ENCODE assay signal across 11 mouse cellular contexts in the genomic region with DNA sequence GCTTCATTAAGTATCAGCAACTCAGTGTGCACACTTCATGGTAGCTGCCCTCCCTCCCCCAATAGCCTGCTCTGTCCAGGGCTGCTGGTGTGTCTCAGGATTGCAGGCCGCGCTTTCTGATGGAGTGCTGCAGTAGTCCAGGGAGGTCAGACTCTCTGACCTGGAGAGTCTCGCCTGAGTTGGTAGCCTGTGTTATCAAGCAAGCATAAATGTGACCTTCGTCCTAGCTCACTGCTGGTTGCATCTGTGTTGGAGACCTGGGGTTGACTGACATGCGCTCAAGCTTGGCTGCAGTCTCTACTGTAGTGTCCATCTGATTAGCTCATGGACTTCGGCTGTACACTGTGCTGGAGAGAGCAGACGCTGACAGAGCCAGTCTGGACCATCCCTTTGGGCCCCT. TPM values are rescaled to one million over a fixed set of nuclear protein-coding genes. Genes with fewer than 3 reads are reported as not detected.
DNase-seq lines count a peak whose midpoint lies in the region; ATAC-seq and TF ChIP-seq lines count a peak whose summit lies in the region.
"Had no signal": no experiment of that assay in that cellular context is flagged by ENCODE, and none has a peak within 500 bp of the region (broad histone marks: within the 10 kb centered on the region; RNA-seq: fewer than 3 reads in every experiment).

No protein-coding gene starts in this region.

- H3K27ac ChIP-seq in hindbrain, postnatal 0 days, result no peak overlapping the region
- no peak overlapping the region for H3K27ac ChIP-seq in hindbrain, embryonic 11.5 days (ENCODE audit: low read depth, low read length)
- no peak overlapping the region for H3K27ac ChIP-seq in embryonic facial prominence, embryonic 11.5 days (replicated peaks; ENCODE audit: low read depth, low read length)
- peak overlapping the region; percentile 82 for H3K27ac ChIP-seq in kidney, embryonic 15.5 days
- H3K27ac ChIP-seq in liver, postnatal 0 days (ENCODE audit: low read depth), result no peak overlapping the region

- TF ChIP-seq CTCF in hindbrain, postnatal 0 days (IDR thresholded peaks at IDR 0.05; ENCODE audit: low read depth), result 0 out of 2 replicates have a peak, but pooled peaks have one; percentile 6
- TF ChIP-seq CTCF in liver, postnatal 0 days (IDR thresholded peaks at IDR 0.05; ENCODE audit: low read depth), result no peak

- no peak overlapping the region for H3K4me2 ChIP-seq in hindbrain, postnatal 0 days (ENCODE audit: low read depth, low read length)
- H3K4me2 ChIP-seq in hindbrain, embryonic 11.5 days (replicated peaks; ENCODE audit: low read depth, low read length), result no peak overlapping the region
- no peak overlapping the region for H3K4me2 ChIP-seq in embryonic facial prominence, embryonic 11.5 days (ENCODE audit: low read depth, low read length)
- H3K4me2 ChIP-seq in kidney, embryonic 15.5 days, result peak overlapping the region; percentile 12; the same call in 1 of the 2 replicates
- no peak overlapping the region for H3K4me2 ChIP-seq in liver, postnatal 0 days (ENCODE audit: low read depth, low read length)

- H3K4me1 ChIP-seq in hindbrain, postnatal 0 days (ENCODE audit: insufficient read depth, low read length), result peaks cover 4% of the 10 kb centered on the region; the same call in 1 of the 2 replicates
- H3K4me1 ChIP-seq in hindbrain, embryonic 11.5 days (replicated peaks; ENCODE audit: control insufficient read depth, insufficient read depth, low read length), result no peaks in the 10 kb centered on the region; the same call in 1 of the 2 replicates
- H3K4me1 ChIP-seq in embryonic facial prominence, embryonic 11.5 days (ENCODE audit: control insufficient read depth, insufficient read depth, low read length), result no peaks in the 10 kb centered on the region; the same call in 1 of the 2 replicates
- peaks cover 34% of the 10 kb centered on the region for H3K4me1 ChIP-seq in kidney, embryonic 15.5 days
- peaks cover 14% of the 10 kb centered on the region for H3K4me1 ChIP-seq in liver, postnatal 0 days (ENCODE audit: insufficient read depth)

- WGBS in hindbrain, postnatal 0 days, result 76% methylated on average over 7 of the region's 7 CpGs
- 76% methylated on average over 7 of the region's 7 CpGs for WGBS in hindbrain, embryonic 11.5 days
- WGBS in embryonic facial prominence, embryonic 11.5 days, result 56% methylated on average over 7 of the region's 7 CpGs
- 42% methylated on average over 7 of the region's 7 CpGs for whole genome bisulfite sequencing in kidney, embryonic 15.5 days
- 61% methylated on average over 7 of the region's 7 CpGs for WGBS in liver, postnatal 0 days (ENCODE audit: insufficient replicate concordance)

- H3K9ac ChIP-seq in hindbrain, postnatal 0 days (replicated peaks; ENCODE audit: low read length), result no peak overlapping the region
- H3K9ac ChIP-seq in hindbrain, embryonic 11.5 days (ENCODE audit: low read depth, low read length), result no peak overlapping the region
- no peak overlapping the region for H3K9ac ChIP-seq in embryonic facial prominence, embryonic 11.5 days (replicated peaks; ENCODE audit: low read length)
- no peak overlapping the region for H3K9ac ChIP-seq in kidney, embryonic 15.5 days
- H3K9ac ChIP-seq in liver, postnatal 0 days (replicated peaks), result no peak overlapping the region

- no peaks in the 10 kb centered on the region for H3K9me3 ChIP-seq in hindbrain, postnatal 0 days (ENCODE audit: low read length)
- no peaks in the 10 kb centered on the region for H3K9me3 ChIP-seq in hindbrain, embryonic 11.5 days (ENCODE audit: control insufficient read depth, low read length)
- no peaks in the 10 kb centered on the region for H3K9me3 ChIP-seq in embryonic facial prominence, embryonic 11.5 days (replicated peaks; ENCODE audit: control insufficient read depth, low read length)
- no peaks in the 10 kb centered on the region for H3K9me3 ChIP-seq in kidney, embryonic 15.5 days (replicated peaks)
- no peaks in the 10 kb centered on the region for H3K9me3 ChIP-seq in liver, postnatal 0 days (ENCODE audit: low read length)

- peak; percentile 61 for ATAC-seq in hindbrain, postnatal 0 days
- ATAC-seq in hindbrain, embryonic 11.5 days (ENCODE audit: low FRiP score), result no peak
- peak; percentile 65; the same call in 1 of the 2 replicates for ATAC-seq in embryonic facial prominence, embryonic 11.5 days (replicated peaks; ENCODE audit: insufficient number of reproducible peaks, low FRiP score, low TSS enrichment, low read depth)
- ATAC-seq in kidney, embryonic 15.5 days (replicated peaks; ENCODE audit: low FRiP score), result peak; percentile 91
- ATAC-seq in liver, postnatal 0 days, result peak; percentile 79

- DNase-seq in hindbrain, postnatal 0 days (ENCODE audit: low spot score), result peak; percentile 28
- DNase-seq in hindbrain, embryonic 11.5 days (ENCODE audit: low spot score), result no peak
- no peak for DNase-seq in embryonic facial prominence, embryonic 11.5 days (ENCODE audit: low spot score)
- no peak for DNase-seq in liver, postnatal 0 days
- DNase-seq in frontal cortex, postnatal 36 days (ENCODE audit: low spot score in 2 of 2), result no peak
- no peak for DNase-seq in lung, postnatal 14 days
- DNase-seq: cerebellum, postnatal 14 days; gastrocnemius, postnatal 10 days; lung, postnatal 36 days; right cerebral cortex, adult 18-20 months had no signal

- no peaks in the 10 kb centered on the region for H3K27me3 ChIP-seq in hindbrain, postnatal 0 days (ENCODE audit: insufficient read depth, low read length)
- H3K27me3 ChIP-seq in hindbrain, embryonic 11.5 days (ENCODE audit: control insufficient read depth, insufficient read depth, low read length), result no peaks in the 10 kb centered on the region
- H3K27me3 ChIP-seq in embryonic facial prominence, embryonic 11.5 days (ENCODE audit: control insufficient read depth, insufficient read depth, low read length), result no peaks in the 10 kb centered on the region
- H3K27me3 ChIP-seq in kidney, embryonic 15.5 days, result no peaks in the 10 kb centered on the region
- H3K27me3 ChIP-seq in liver, postnatal 0 days (ENCODE audit: insufficient read depth, low read length), result no peaks in the 10 kb centered on the region

- no peak for TF ChIP-seq EP300 in liver, postnatal 0 days (IDR thresholded peaks at IDR 0.05; ENCODE audit: low read depth)

- peaks cover 1% of the 10 kb centered on the region; the same call in 1 of the 2 replicates for H3K36me3 ChIP-seq in hindbrain, postnatal 0 days (ENCODE audit: insufficient read depth, low read length)
- H3K36me3 ChIP-seq in hindbrain, embryonic 11.5 days (ENCODE audit: control insufficient read depth, insufficient read depth, low read length), result no peaks in the 10 kb centered on the region
- H3K36me3 ChIP-seq in embryonic facial prominence, embryonic 11.5 days (replicated peaks; ENCODE audit: control insufficient read depth, insufficient read depth, low read depth, low read length), result no peaks in the 10 kb centered on the region
- H3K36me3 ChIP-seq in kidney, embryonic 15.5 days, result peaks cover 33% of the 10 kb centered on the region
- peaks cover 13% of the 10 kb centered on the region; the same call in 1 of the 2 replicates for H3K36me3 ChIP-seq in liver, postnatal 0 days (replicated peaks; ENCODE audit: insufficient read depth, low read length)

- no peak overlapping the region for H3K4me3 ChIP-seq in hindbrain, postnatal 0 days (ENCODE audit: low read length)
- no peak overlapping the region for H3K4me3 ChIP-seq in hindbrain, embryonic 11.5 days (ENCODE audit: low read depth, low read length)
- H3K4me3 ChIP-seq in embryonic facial prominence, embryonic 11.5 days (ENCODE audit: low read depth, low read length), result no peak overlapping the region
- H3K4me3 ChIP-seq in kidney, embryonic 15.5 days (replicated peaks), result no peak overlapping the region
- H3K4me3 ChIP-seq in liver, postnatal 0 days (ENCODE audit: low read depth, low read length), result no peak overlapping the region

RNA-seq across cellular contexts. Expression of a gene that starts 43.8 kb away (rescaled TPM):
- 185 and 190 TPM in 2 replicates for total RNA-seq in hindbrain, postnatal 0 days (2014; rRNA removed)
- 162 and 167 TPM in 2 replicates for polyA plus RNA-seq in hindbrain, postnatal 0 days (2015; fragmentation: Nextera tagmentation; extraction: Ambion mirVana)
- 70.5 and 76.5 TPM in 2 replicates for polyA plus RNA-seq in hindbrain, embryonic 11.5 days (2014; fragmentation: Nextera tagmentation; extraction: Ambion mirVana)
- polyA plus RNA-seq in embryonic facial prominence, embryonic 11.5 days (2014; fragmentation: Nextera tagmentation; extraction: Ambion mirVana), result 59.5 and 60.3 TPM in 2 replicates
- 42.0 and 43.2 TPM in 2 replicates for polyA plus RNA-seq in kidney, embryonic 15.5 days (2015; fragmentation: Nextera tagmentation; extraction: Ambion mirVana)
- polyA plus RNA-seq in liver, postnatal 0 days (2015; fragmentation: Nextera tagmentation; extraction: Ambion mirVana), result 0.46 and 0.62 TPM in 2 replicates

RNA-seq across cellular contexts. Expression of a gene that starts 49.7 kb away (rescaled TPM):
- 49.3 and 52.9 TPM in 2 replicates for total RNA-seq in hindbrain, postnatal 0 days (2014; rRNA removed)
- 28.2 and 31.9 TPM in 2 replicates for polyA plus RNA-seq in hindbrain, postnatal 0 days (2015; fragmentation: Nextera tagmentation; extraction: Ambion mirVana)
- polyA plus RNA-seq in hindbrain, embryonic 11.5 days (2014; fragmentation: Nextera tagmentation; extraction: Ambion mirVana), result 25.9 and 35.8 TPM in 2 replicates
- polyA plus RNA-seq in embryonic facial prominence, embryonic 11.5 days (2014; fragmentation: Nextera tagmentation; extraction: Ambion mirVana), result 23.1 and 28.6 TPM in 2 replicates
- 37.0 and 37.9 TPM in 2 replicates for polyA plus RNA-seq in kidney, embryonic 15.5 days (2015; fragmentation: Nextera tagmentation; extraction: Ambion mirVana)
- polyA plus RNA-seq in liver, postnatal 0 days (2015; fragmentation: Nextera tagmentation; extraction: Ambion mirVana), result 9.2 and 9.8 TPM in 2 replicates

Comparison
In these comparisons a context has a peak if more than half of its experiments do, and no peak if none do; other contexts are left out.
1. RNA of a gene that starts 43.8 kb away (polyA plus RNA-seq): 162 to 167 TPM in hindbrain, postnatal 0 days, 70.5 to 76.5 TPM in hindbrain, embryonic 11.5 days, 59.5 to 60.3 TPM in embryonic facial prominence, embryonic 11.5 days and 42.0 to 43.2 TPM in kidney, embryonic 15.5 days; 0.46 to 0.62 TPM in liver, postnatal 0 days; every median in the first group is over 10 times any median in the second.